Mouse (Mus musculus) heart, embryonic 15.5 days (tissue): Measurements from ENCODE around the gene Csta1. TPM values are rescaled to one million over a fixed set of nuclear protein-coding genes. Genes with fewer than 3 reads are reported as not detected.

Source experiments
- polyA plus RNA-seq: library from polyadenylated mRNA; unstranded; fragments of >200 nt; fragmentation: Nextera tagmentation; extraction: Ambion mirVana; gene quantifications from 2 replicates; pipeline ENCODE4 v1.2.1, GENCODE M21; 2015

The Csta1 gene
- polyA plus RNA-seq, 1 experiment from 2014 or later = not detected

Other genes with a start within 250 kb of the Csta1 start
- 8.4 and 11.1 TPM in 2 replicates for gene Parp9, start 192.8 kb downstream of the Csta1 start, polyA plus RNA-seq
- gene Dtx3l, start 192.1 kb downstream of the Csta1 start, polyA plus RNA-seq = 5.5 and 8.0 TPM in 2 replicates
- gene Kpna1, start 152.5 kb downstream of the Csta1 start, polyA plus RNA-seq = 38.0 and 39.1 TPM in 2 replicates
- gene Wdr5b, start 90.1 kb downstream of the Csta1 start, polyA plus RNA-seq = 6.0 and 6.8 TPM in 2 replicates
- gene Fam162a, start 59.6 kb downstream of the Csta1 start, polyA plus RNA-seq = 733 and 988 TPM in 2 replicates
- gene Ccdc58, start 59.6 kb downstream of the Csta1 start, polyA plus RNA-seq = 64.5 and 90.8 TPM in 2 replicates
- gene Stfa2l1, start 25.6 kb upstream of the Csta1 start, polyA plus RNA-seq = 0.79 and 1.4 TPM in 2 replicates
- gene Gm5483, start 53.0 kb upstream of the Csta1 start, polyA plus RNA-seq = 1.7 and 2.6 TPM in 2 replicates
- not detected in 2 replicates for gene Gm5416, start 79.2 kb upstream of the Csta1 start, polyA plus RNA-seq
- not detected in 2 replicates for gene 2010005H15Rik, start 90.2 kb upstream of the Csta1 start, polyA plus RNA-seq
- gene Stfa1, start 145.7 kb upstream of the Csta1 start, polyA plus RNA-seq = 4.0 and 6.2 TPM in 2 replicates
- gene BC117090, start 203.1 kb upstream of the Csta1 start, polyA plus RNA-seq = not detected in 2 replicates
- gene BC100530, start 236.5 kb upstream of the Csta1 start, polyA plus RNA-seq = 3.9 and 7.1 TPM in 2 replicates